Mouse (Mus musculus) midbrain, embryonic 16.5 days (tissue): ENCODE data around the gene Trpt1. TPM values are rescaled to one million over a fixed set of nuclear protein-coding genes. Genes with fewer than 3 reads are reported as not detected.
A peak's percentile ranks its signal among the peaks of the same experiment; 100 is the strongest.

ENCODE experiments used
- ATAC-seq: fragments of 200-750 bp; cut with Nextera tagmentation; 2 replicates; pipeline ENCODE4 v1.8.0; 2017; ENCODE audit warnings: moderate TSS enrichment
- H3K27ac ChIP-seq: fragments of 300-500 bp; sonication (generic); 2 replicates; pipeline ENCODE4 v1.5.1; 2014; ENCODE audit warnings: mild to moderate bottlenecking, low read length, mixed read lengths
- H3K27me3 ChIP-seq: fragments of 300-500 bp; sonication (generic); 2 replicates; pipeline ENCODE4 v1.6.1; 2014; ENCODE audit warnings: low read depth, low read length, mixed read lengths; ENCODE audit not compliant: control insufficient read depth, insufficient read depth
- H3K36me3 ChIP-seq: fragments of 300-500 bp; sonication (generic); 2 replicates; pipeline ENCODE4 v1.6.1; 2014; ENCODE audit warnings: mild to moderate bottlenecking, low read length, moderate library complexity, mixed read lengths; ENCODE audit not compliant: control insufficient read depth, insufficient read depth
- H3K4me1 ChIP-seq: fragments of 300-500 bp; sonication (generic); 2 replicates; pipeline ENCODE4 v1.6.1; 2014; ENCODE audit warnings: mild to moderate bottlenecking, low read length, mixed read lengths; ENCODE audit not compliant: control insufficient read depth, insufficient read depth
- H3K4me2 ChIP-seq: fragments of 300-500 bp; sonication (generic); 2 replicates; pipeline ENCODE4 v1.6.1; 2014; ENCODE audit warnings: mild to moderate bottlenecking, low read length, mixed read lengths
- H3K4me3 ChIP-seq: fragments of 300-500 bp; sonication (generic); 2 replicates; pipeline ENCODE4 v1.5.1; 2014; ENCODE audit warnings: low read depth, mild to moderate bottlenecking, low read length, moderate library complexity, mixed read lengths
- H3K9ac ChIP-seq: fragments of 300-500 bp; sonication (generic); 2 replicates; pipeline ENCODE4 v1.6.1; 2014; ENCODE audit warnings: low read depth, low read length, mixed read lengths
- H3K9me3 ChIP-seq: fragments of 300-500 bp; sonication (generic); replicated peaks from 2 replicates; pipeline ENCODE4 v1.6.1; 2014; ENCODE audit warnings: mild to moderate bottlenecking, low read length, mixed read lengths; ENCODE audit not compliant: control insufficient read depth, poor library complexity, severe bottlenecking
- WGBS: fragments of 180-500 bp; shearing (Covaris S2); extraction: QIAGEN DNeasy Blood & Tissue Kit; methylation state at CpG from one replicate; pipeline ENCODE4 v1.1.7; 2014; 5-methylcytosine and 5-hydroxymethylcytosine counted together
- polyA plus RNA-seq: library from polyadenylated mRNA; unstranded; fragments of >200 nt; fragmentation: Nextera tagmentation; extraction: Ambion mirVana; gene quantifications from 2 replicates; pipeline ENCODE4 v1.2.1, GENCODE M21; 2015

The Trpt1 gene
- polyA plus RNA-seq, 1 experiment from 2014 or later, result 17.3 TPM

GRCm38 (mm10) chr19:6972247-6972917, 23.5 kb upstream of the Trpt1 start:
- Histone ChIP-seq H3K36me3 (peaks cover 2% of the 10 kb centered on the region), H3K4me3 (no peak overlapping the region), H3K9ac (no peak overlapping the region), H3K9me3 (no peaks in the 10 kb centered on the region), H3K4me2 (no peak overlapping the region), H3K4me1 (peaks cover 26% of the 10 kb centered on the region), H3K27me3 (peaks cover 21% of the 10 kb centered on the region), H3K27ac (no peak overlapping the region)
- WGBS, result 82% methylated on average over 13 of the region's 13 CpGs
- no peak for ATAC-seq

GRCm38 (mm10) chr19:6973581-6974190, 22.2 kb upstream of the Trpt1 start:
- Histone ChIP-seq H3K27ac (peak overlapping the region; percentile 85), H3K36me3 (peaks cover 6% of the 10 kb centered on the region), H3K9me3 (no peaks in the 10 kb centered on the region), H3K27me3 (peaks cover 16% of the 10 kb centered on the region), H3K9ac (peak overlapping the region; percentile 77), H3K4me3 (peak overlapping the region; percentile 72), H3K4me2 (peak overlapping the region; percentile 84), H3K4me1 (peaks cover 38% of the 10 kb centered on the region)
- ATAC-seq, result no peak
- WGBS, result 35% methylated on average over 12 of the region's 12 CpGs

- H3K4me1 ChIP-seq, result peaks cover 46% of the 10 kb centered on the region
- peak within 1 kb of the TSS; percentile 85 for H3K27ac ChIP-seq
- H3K27me3 ChIP-seq, result peaks cover 13% of the 10 kb centered on the region
- peak within 1 kb of the TSS; percentile 72 for H3K4me3 ChIP-seq
- peak within 1 kb of the TSS; percentile 77 for H3K9ac ChIP-seq
- H3K4me2 ChIP-seq, result peak within 1 kb of the TSS; percentile 84
- WGBS, result under 1% methylated on average over 43 of the region's 84 CpGs
- ATAC-seq, result peak; percentile 72
- no peaks in the 10 kb centered on the region for H3K9me3 ChIP-seq
- peaks cover 6% of the 10 kb centered on the region for H3K36me3 ChIP-seq
Observed at GRCm38 (mm10) chr19:6974211-6975205, 21.4 kb upstream of the Trpt1 start, which contains the start of gene Ppp1r14b. TSS of gene Ppp1r14b (plus strand) at chr19:6974968.

GRCm38 (mm10) chr19:6975537-6976521, 20.1 kb upstream of the Trpt1 start, which contains the start of gene Plcb3:
TSS of gene Plcb3 (minus strand) at chr19:6976470.
- ATAC-seq, result no peak
- Histone ChIP-seq H3K9ac (peak within 1 kb of the TSS; percentile 77), H3K27ac (peak within 1 kb of the TSS; percentile 85), H3K4me3 (peak within 1 kb of the TSS; percentile 72), H3K9me3 (no peaks in the 10 kb centered on the region), H3K4me1 (peaks cover 38% of the 10 kb centered on the region), H3K4me2 (peak within 1 kb of the TSS; percentile 84), H3K36me3 (peaks cover 6% of the 10 kb centered on the region), H3K27me3 (no peaks in the 10 kb centered on the region; the same call in 1 of the 2 replicates)
- WGBS, result under 1% methylated on average over 16 of the region's 16 CpGs

GRCm38 (mm10) chr19:6977759-6978638, 17.9 kb upstream of the Trpt1 start:
- ATAC-seq, result no peak
- Histone ChIP-seq H3K27me3 (no peaks in the 10 kb centered on the region), H3K4me3 (peak overlapping the region; percentile 75; the same call in 1 of the 2 replicates), H3K36me3 (peaks cover 8% of the 10 kb centered on the region), H3K4me2 (peak overlapping the region; percentile 90), H3K9me3 (no peaks in the 10 kb centered on the region), H3K27ac (peak overlapping the region; percentile 55), H3K4me1 (peaks cover 41% of the 10 kb centered on the region), H3K9ac (peak overlapping the region; percentile 84; the same call in 1 of the 2 replicates)
- WGBS, result 82% methylated on average over 13 of the region's 13 CpGs

- Histone ChIP-seq H3K27me3 (no peaks in the 10 kb centered on the region), H3K27ac (peak overlapping the region; percentile 97), H3K9me3 (no peaks in the 10 kb centered on the region), H3K9ac (peak overlapping the region; percentile 84), H3K4me1 (peaks cover 41% of the 10 kb centered on the region), H3K4me3 (peak overlapping the region; percentile 75), H3K4me2 (peak overlapping the region; percentile 90), H3K36me3 (peaks cover 8% of the 10 kb centered on the region)
- ATAC-seq, result no peak
- 41% methylated on average over 3 of the region's 3 CpGs for WGBS
Observed at GRCm38 (mm10) chr19:6978639-6978974, 17.3 kb upstream of the Trpt1 start.

GRCm38 (mm10) chr19:6979001-6979479, 16.9 kb upstream of the Trpt1 start:
- Histone ChIP-seq H3K4me2 (peak overlapping the region; percentile 90), H3K4me1 (peaks cover 37% of the 10 kb centered on the region), H3K27ac (peak overlapping the region; percentile 97), H3K9me3 (no peaks in the 10 kb centered on the region), H3K9ac (peak overlapping the region; percentile 84), H3K4me3 (peak overlapping the region; percentile 75), H3K27me3 (no peaks in the 10 kb centered on the region), H3K36me3 (peaks cover 8% of the 10 kb centered on the region)
- no peak for ATAC-seq
- 9% methylated on average over 11 of the region's 11 CpGs for WGBS
